Mouse (Mus musculus): ENCODE measurements around the gene Ttll9.

Gene Ttll9

GRCm38 (mm10) chr2:153052700-153053351, 90.5 kb downstream of the Ttll9 start:
- DNase-seq = peak; percentile 56

GRCm38 (mm10) chr2:153053896-153054295, 91.6 kb downstream of the Ttll9 start:
- DNase-seq = no peak

- no peak for DNase-seq
Measured at GRCm38 (mm10) chr2:153055270-153055920, 93.1 kb downstream of the Ttll9 start.

Measured in thymus, postnatal 4 days (tissue).